Mouse (Mus musculus) forebrain, embryonic 11.5 days (tissue): ENCODE data around the gene Tfcp2. TPM values are rescaled to one million over a fixed set of nuclear protein-coding genes. Genes with fewer than 3 reads are reported as not detected.

Experiments
- ATAC-seq: fragments of 200-750 bp; cut with Nextera tagmentation; replicated peaks from 2 replicates; pipeline ENCODE4 v1.8.0; 2017; ENCODE audit warnings: moderate TSS enrichment; ENCODE audit not compliant: low FRiP score
- DNase-seq: peaks from one replicate; pipeline ENCODE4 v3.0.0-alpha.2; 2017; ENCODE audit warnings: low spot score
- H3K27ac ChIP-seq: fragments of 300-500 bp; sonication (generic); 2 replicates; pipeline ENCODE4 v1.5.1; 2014; ENCODE audit warnings: low read depth, low read length
- H3K27me3 ChIP-seq: fragments of 300-500 bp; sonication (generic); 2 replicates; pipeline ENCODE4 v1.6.1; 2014; ENCODE audit warnings: mild to moderate bottlenecking, low read length, mixed read lengths; ENCODE audit not compliant: control insufficient read depth, insufficient read depth
- H3K36me3 ChIP-seq: fragments of 300-500 bp; sonication (generic); 2 replicates; pipeline ENCODE4 v1.6.1; 2014; ENCODE audit warnings: mild to moderate bottlenecking, low read length, moderate library complexity, mixed read lengths; ENCODE audit not compliant: control insufficient read depth, insufficient read depth
- H3K4me1 ChIP-seq: fragments of 300-500 bp; sonication (generic); replicated peaks from 2 replicates; pipeline ENCODE4 v1.6.1; 2014; ENCODE audit warnings: low read length, mixed read lengths; ENCODE audit not compliant: control insufficient read depth, insufficient read depth
- H3K4me2 ChIP-seq: fragments of 300-500 bp; sonication (generic); 2 replicates; pipeline ENCODE4 v1.6.1; 2014; ENCODE audit warnings: low read depth, mild to moderate bottlenecking, low read length, moderate library complexity, mixed read lengths; ENCODE audit not compliant: severe bottlenecking
- H3K4me3 ChIP-seq: fragments of 300-500 bp; sonication (generic); 2 replicates; pipeline ENCODE4 v1.5.1; 2014; ENCODE audit warnings: low read depth, low read length
- H3K9ac ChIP-seq: fragments of 300-500 bp; sonication (generic); 2 replicates; pipeline ENCODE4 v1.6.1; 2014; ENCODE audit warnings: low read length
- H3K9me3 ChIP-seq: fragments of 300-500 bp; sonication (generic); 2 replicates; pipeline ENCODE4 v1.6.1; 2016; ENCODE audit warnings: low read length, mixed read lengths; ENCODE audit not compliant: control insufficient read depth
- WGBS: fragments of 180-500 bp; shearing (Covaris S2); extraction: QIAGEN DNeasy Blood & Tissue Kit; methylation state at CpG from one replicate; pipeline ENCODE4 v1.1.7; 2014; 5-methylcytosine and 5-hydroxymethylcytosine counted together
- polyA plus RNA-seq: library from polyadenylated mRNA; unstranded; fragments of >200 nt; fragmentation: Nextera tagmentation; extraction: Ambion mirVana; gene quantifications from 2 replicates; pipeline ENCODE4 v1.2.1, GENCODE M21; 2014

The Tfcp2 gene
- polyA plus RNA-seq, 1 experiment from 2014 or later = 31.7 TPM

DNA sequence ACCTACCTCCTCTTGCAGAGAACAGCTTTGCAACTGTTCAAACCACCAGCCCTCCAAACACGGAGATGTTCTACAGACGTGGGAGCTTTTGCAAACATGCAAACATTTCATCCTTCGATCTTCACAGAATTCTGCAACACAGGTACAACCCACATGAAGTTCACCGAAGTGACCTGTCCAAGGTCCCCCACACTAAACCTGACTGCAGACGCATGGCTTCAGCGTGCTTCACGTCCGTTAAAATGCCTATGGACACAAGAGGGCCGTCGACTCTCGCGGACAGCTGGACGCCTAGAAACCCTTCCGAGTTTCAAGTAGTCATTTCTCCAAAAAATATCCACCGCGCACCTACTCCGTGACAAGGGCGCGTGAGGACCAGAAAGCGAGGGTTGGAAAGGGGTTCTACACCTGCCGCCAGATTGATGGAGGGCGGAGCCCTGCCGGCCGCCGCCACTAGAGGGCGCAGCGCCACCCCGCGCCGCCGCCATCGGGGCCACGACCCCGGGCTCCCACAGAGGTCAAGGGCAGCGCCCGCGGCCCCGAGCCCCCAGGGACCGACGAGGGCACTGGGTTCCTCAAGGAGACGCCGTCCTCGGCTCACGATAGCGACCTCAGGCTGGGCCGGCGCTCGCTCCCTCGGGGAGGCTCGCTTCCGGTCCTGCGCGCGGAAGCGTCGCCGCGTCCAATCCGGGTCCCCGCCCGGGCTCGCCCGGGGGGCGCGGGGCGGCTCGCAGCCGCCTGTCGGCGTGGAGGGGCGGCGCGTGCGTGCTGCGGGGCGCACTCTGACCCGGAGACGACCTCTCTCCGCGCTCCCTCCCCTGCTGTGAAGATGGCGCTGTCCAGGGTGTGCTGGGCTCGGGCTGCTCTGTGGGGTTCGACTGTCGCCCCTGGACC is 83.3 kb downstream of the Tfcp2 start, which contains the start of gene Letmd1:
Gene Letmd1 (plus strand): TSS at position 729 of the 894 bp plus-strand sequence.
- H3K27ac ChIP-seq = peak within 1 kb of the TSS; percentile 58
- peak within 1 kb of the TSS; percentile 76 for H3K4me3 ChIP-seq
- ATAC-seq (peak; percentile 90), DNase-seq (peak; percentile 92)
- 2% methylated on average over 82 of the region's 84 CpGs for WGBS
- H3K36me3 ChIP-seq = peaks cover 2% of the 10 kb centered on the region; the same call in 1 of the 2 replicates
- peaks cover 6% of the 10 kb centered on the region for H3K4me1 ChIP-seq
- peak within 1 kb of the TSS; percentile 79 for H3K4me2 ChIP-seq
- no peaks in the 10 kb centered on the region for H3K9me3 ChIP-seq
- H3K27me3 ChIP-seq = no peaks in the 10 kb centered on the region
- H3K9ac ChIP-seq = peak within 1 kb of the TSS; percentile 88

DNA sequence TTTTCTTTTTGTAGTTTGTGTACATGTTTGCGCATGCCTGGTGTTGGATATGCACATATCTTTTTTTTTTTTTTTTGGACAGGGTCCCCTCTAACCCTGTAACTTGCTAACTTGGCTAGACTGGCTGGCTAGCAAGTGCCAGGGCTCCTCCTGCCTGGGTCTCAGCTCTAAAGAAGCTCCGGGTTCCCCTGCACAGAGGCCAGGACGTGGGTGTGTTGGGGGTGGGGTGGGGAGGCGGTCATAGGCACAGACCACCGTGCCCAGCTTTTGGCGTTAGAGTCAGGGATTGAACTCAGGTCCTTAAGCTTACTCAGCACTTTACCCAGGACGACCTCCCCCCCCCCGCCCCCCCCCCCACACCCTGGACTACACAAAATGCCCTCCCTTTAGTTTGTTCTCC is 84.1 kb downstream of the Tfcp2 start:
- H3K9ac ChIP-seq = no peak overlapping the region
- no peak for ATAC-seq
- H3K27me3 ChIP-seq = no peaks in the 10 kb centered on the region
- peaks cover 6% of the 10 kb centered on the region for H3K4me1 ChIP-seq
- H3K36me3 ChIP-seq = peaks cover 2% of the 10 kb centered on the region; the same call in 1 of the 2 replicates
- H3K9me3 ChIP-seq = no peaks in the 10 kb centered on the region
- WGBS = 40% methylated on average over 8 of the region's 8 CpGs
- peak overlapping the region; percentile 76; the same call in 1 of the 2 replicates for H3K4me3 ChIP-seq
- peak overlapping the region; percentile 79 for H3K4me2 ChIP-seq
- DNase-seq = no peak
- H3K27ac ChIP-seq = no peak overlapping the region

DNA sequence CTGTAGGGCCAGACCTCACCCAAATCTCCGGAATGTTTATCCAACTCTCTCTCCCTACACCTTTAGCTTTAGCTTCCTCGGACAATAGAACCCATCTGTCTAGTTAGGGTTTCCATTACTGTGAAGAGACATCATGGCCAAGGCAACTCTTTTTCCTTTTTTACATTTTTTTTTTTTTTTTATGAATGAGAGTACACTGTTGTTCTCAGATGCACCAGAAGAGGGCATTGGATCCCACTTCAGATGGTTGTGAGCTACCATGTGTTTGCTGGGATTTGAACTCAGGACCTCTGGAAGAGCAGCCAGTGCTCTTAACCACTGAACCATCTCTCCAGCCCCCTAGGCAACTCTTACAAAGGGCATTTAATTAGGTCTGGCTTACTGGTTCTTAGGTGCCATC is 86.4 kb downstream of the Tfcp2 start:
- Histone ChIP-seq H3K9me3 (no peaks in the 10 kb centered on the region), H3K9ac (no peak overlapping the region), H3K27me3 (no peaks in the 10 kb centered on the region), H3K36me3 (no peaks in the 10 kb centered on the region), H3K27ac (no peak overlapping the region), H3K4me3 (no peak overlapping the region), H3K4me1 (peaks cover 6% of the 10 kb centered on the region), H3K4me2 (no peak overlapping the region)
- ATAC-seq (no peak), DNase-seq (no peak)
- WGBS = 80% methylated on average over 2 of the region's 2 CpGs

DNA sequence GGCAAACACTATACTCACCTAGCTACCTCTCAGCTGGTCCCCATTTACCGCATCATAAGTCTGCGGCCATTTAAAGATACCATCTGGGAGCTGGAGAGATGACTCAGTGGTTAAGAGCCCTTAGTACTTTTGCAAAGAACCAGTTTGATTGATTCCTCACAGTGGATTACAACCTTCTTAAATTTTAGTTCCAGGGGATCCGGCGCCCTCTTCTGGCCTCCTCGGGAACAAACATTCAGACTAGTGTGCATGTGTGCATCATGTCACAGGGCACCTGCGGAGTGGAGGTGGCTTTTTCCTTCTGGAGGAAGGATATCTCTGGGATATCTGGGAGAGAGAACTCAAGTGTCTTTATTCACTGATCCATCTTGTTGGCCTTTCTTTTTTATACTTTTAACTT is 88.1 kb downstream of the Tfcp2 start:
- 0 out of 2 replicates have a peak, but pooled peaks cover 2% of the 10 kb centered on the region for H3K4me1 ChIP-seq
- no peaks in the 10 kb centered on the region for H3K36me3 ChIP-seq
- H3K4me2 ChIP-seq = no peak overlapping the region
- no peak overlapping the region for H3K27ac ChIP-seq
- no peaks in the 10 kb centered on the region for H3K27me3 ChIP-seq
- H3K4me3 ChIP-seq = no peak overlapping the region
- DNase-seq (peak; percentile 73), ATAC-seq (no peak)
- 29% methylated on average over 6 of the region's 6 CpGs for WGBS
- H3K9me3 ChIP-seq = no peaks in the 10 kb centered on the region
- no peak overlapping the region for H3K9ac ChIP-seq

DNA sequence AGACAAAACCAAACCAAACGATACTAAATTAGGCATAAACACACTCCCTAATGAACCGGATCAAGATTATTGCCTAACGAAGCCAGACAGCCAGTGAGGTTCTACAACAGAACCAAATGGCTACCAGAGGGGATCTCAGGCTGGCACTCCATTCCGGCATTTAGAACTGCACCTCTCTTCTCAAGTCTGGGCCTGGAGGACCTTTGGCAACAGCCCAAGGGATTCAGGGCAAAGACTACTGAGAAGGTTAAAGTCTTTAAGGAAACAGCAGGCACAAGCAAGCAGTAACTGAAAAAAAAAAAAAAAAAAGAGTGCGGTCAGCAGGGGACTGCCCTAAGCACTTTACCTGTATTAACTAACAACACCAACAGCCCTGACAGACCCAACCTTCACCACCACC is 89.7 kb downstream of the Tfcp2 start:
- Histone ChIP-seq H3K27me3 (no peaks in the 10 kb centered on the region), H3K9ac (no peak overlapping the region), H3K4me2 (no peak overlapping the region), H3K36me3 (no peaks in the 10 kb centered on the region), H3K4me1 (no peaks in the 10 kb centered on the region), H3K9me3 (no peaks in the 10 kb centered on the region), H3K4me3 (no peak overlapping the region), H3K27ac (no peak overlapping the region)
- ATAC-seq (no peak), DNase-seq (no peak)
- WGBS = 76% methylated on average over 5 of the region's 5 CpGs

DNA sequence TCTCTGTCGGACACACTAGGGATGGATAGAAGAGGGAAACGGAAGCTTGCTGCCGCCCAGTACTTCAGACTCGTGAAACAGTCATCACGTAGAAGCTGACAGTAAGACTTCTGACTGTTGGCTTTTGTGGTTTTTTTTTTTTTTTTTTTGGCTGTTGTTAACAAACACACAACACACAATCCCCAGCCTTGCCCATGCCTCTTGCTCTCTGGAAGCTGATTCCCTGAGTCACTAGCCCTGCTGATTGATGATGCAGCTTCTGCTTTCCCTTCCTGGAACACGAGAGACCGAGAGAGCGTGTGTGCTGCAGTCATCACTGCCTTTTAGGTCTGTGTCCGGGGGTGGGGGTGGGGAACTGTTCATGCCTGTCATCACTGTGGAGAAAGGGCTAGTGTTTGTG is 90.2 kb downstream of the Tfcp2 start:
- Histone ChIP-seq H3K27me3 (no peaks in the 10 kb centered on the region), H3K4me2 (no peak overlapping the region), H3K4me3 (no peak overlapping the region), H3K27ac (no peak overlapping the region), H3K9me3 (no peaks in the 10 kb centered on the region), H3K9ac (no peak overlapping the region), H3K4me1 (no peaks in the 10 kb centered on the region), H3K36me3 (no peaks in the 10 kb centered on the region)
- 83% methylated on average over 9 of the region's 9 CpGs for WGBS
- DNase-seq = no peak
- ATAC-seq = no peak

DNA sequence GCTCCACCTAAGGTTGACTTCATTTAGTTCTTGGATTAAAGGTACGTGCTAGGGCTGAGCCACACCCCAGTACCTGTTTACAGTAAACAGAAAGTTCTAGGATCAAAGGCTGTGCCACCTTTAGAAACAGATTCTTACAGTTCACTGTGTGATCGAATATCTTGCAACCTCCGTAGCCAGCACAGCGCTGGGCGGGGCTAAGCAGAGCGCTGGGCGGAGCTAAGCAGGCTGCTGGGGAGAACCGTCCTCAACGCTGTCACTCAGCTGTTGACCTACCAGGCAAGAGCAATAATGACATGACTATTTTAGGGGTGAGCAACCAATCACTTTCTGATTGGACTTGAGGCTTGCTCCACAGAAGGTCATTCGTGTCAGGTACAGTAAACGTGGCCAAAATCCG is 90.9 kb downstream of the Tfcp2 start:
- Histone ChIP-seq H3K9me3 (no peaks in the 10 kb centered on the region), H3K36me3 (no peaks in the 10 kb centered on the region), H3K4me1 (no peaks in the 10 kb centered on the region), H3K4me3 (no peak overlapping the region), H3K4me2 (peak overlapping the region; percentile 20; the same call in 1 of the 2 replicates), H3K27ac (no peak overlapping the region), H3K27me3 (no peaks in the 10 kb centered on the region), H3K9ac (no peak overlapping the region)
- WGBS = 8% methylated on average over 12 of the region's 12 CpGs
- 0 out of 2 replicates have a peak, but pooled peaks have one; percentile 36 for ATAC-seq
- no peak for DNase-seq

DNA sequence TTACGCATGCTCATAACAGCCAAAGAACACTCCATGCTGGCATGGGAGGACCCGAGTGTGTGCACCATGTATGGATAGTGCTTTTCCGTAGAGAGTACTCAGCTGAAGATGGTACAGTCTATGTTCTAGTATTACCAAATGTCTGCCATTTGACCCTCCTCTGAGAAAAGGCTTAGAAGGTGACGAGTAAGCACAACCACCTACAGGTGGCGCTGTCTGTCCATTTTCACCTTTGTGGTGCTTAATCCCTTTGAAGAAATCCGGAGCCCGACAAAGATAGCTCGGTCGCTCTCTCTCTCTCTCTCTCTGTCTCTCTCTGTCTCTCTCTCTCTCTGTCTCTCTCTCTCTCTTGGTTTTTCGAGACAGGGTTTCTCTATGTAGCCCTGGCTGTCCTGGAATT is 93.8 kb downstream of the Tfcp2 start:
- Histone ChIP-seq H3K27ac (no peak overlapping the region), H3K4me3 (no peak overlapping the region), H3K4me2 (no peak overlapping the region), H3K4me1 (no peaks in the 10 kb centered on the region), H3K9ac (no peak overlapping the region), H3K36me3 (no peaks in the 10 kb centered on the region), H3K27me3 (no peaks in the 10 kb centered on the region), H3K9me3 (no peaks in the 10 kb centered on the region)
- WGBS = 47% methylated on average over 10 of the region's 10 CpGs
- DNase-seq = peak; percentile 81
- no peak for ATAC-seq
